Mouse (Mus musculus): Measurements from ENCODE around the gene Klk1b8.

- no peak for TF ChIP-seq POLR2A (IDR thresholded peaks at IDR 0.05; ENCODE audit: insufficient read length, low read depth)
- TF ChIP-seq MAX (IDR thresholded peaks at IDR 0.05; ENCODE audit: low read depth), result no peak
- no peak for TF ChIP-seq USF1 (IDR thresholded peaks at IDR 0.05; ENCODE audit: low read depth)
- peak in 1 of 3 experiments; percentile 67 for TF ChIP-seq MYOD1 (IDR thresholded peaks at IDR 0.05; ENCODE audit: control insufficient read depth in 1 of 3, insufficient read length in 2 of 3, low read depth in 2 of 3)
- no peak for TF ChIP-seq POLR2AphosphoS2 (IDR thresholded peaks at IDR 0.05; ENCODE audit: insufficient read length, low read depth)
- no peak for TF ChIP-seq CEBPB (IDR thresholded peaks at IDR 0.05; ENCODE audit: insufficient read depth, poor library complexity, severe bottlenecking)
- no peak for TF ChIP-seq TCF12 (IDR thresholded peaks at IDR 0.05; ENCODE audit: insufficient read depth, poor library complexity, severe bottlenecking)
- TF ChIP-seq TCF3 (IDR thresholded peaks at IDR 0.05; ENCODE audit: insufficient read length, low read depth), result peak; percentile 3
Measured at GRCm38 (mm10) chr7:43934747-43935146, 15.7 kb upstream of the Klk1b8 start.

All from myocyte (in vitro differentiated cells).